Mouse (Mus musculus): Measurements from ENCODE around the gene Npas3. TPM values are rescaled to one million over a fixed set of nuclear protein-coding genes. Genes with fewer than 3 reads are reported as not detected.
A peak's percentile ranks its signal among the peaks of the same experiment; 100 is the strongest.

Npas3 gene
- total RNA-seq, 2 experiments from 2014 or later = 0.47 to 1.5 TPM

DNA sequence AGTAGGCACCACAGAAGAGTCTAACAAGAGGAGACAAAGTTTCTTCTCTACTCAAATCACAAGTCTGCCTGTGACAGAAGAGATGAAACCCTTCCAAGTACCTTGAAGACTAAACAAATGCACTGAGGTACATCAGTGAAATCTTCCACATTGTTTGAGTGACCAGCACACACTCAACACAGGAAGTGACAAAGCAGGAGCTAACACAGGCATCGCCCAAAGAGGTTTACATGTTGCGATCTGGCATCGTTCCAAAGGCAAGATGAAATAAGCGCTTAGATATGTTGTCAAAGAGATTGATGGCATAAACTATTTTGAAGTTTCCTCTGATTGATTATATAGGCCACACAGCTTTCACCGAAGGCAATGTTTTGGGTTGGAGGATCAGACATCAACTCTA, 647.4 kb downstream of the Npas3 start:
- intact Hi-C loops (cut with DNase I; ENCODE audit: low total_unique reads) = no loop called here
- DNase-seq = no peak

DNA sequence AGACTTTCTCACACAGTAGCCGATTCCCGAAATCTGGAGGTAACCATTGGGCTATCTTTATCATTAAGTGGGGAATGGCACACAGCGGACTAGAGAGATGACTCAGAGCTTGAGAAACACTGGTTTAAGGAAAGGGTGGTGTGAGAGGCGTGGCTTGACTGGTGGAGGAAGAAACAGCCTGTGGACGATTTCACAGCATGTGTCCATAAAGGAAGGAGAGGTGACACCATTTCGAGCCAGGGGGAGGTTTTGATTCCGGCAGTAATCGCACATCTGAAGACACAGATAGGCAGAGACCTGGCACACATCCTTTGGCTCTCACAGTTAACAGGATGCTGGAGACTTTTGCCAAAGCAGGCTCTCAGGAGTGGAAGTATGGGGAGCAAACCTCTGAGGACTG, 660.3 kb downstream of the Npas3 start:
- intact Hi-C loops (cut with DNase I; ENCODE audit: low total_unique reads) = no loop called here
- no peak for DNase-seq

DNA sequence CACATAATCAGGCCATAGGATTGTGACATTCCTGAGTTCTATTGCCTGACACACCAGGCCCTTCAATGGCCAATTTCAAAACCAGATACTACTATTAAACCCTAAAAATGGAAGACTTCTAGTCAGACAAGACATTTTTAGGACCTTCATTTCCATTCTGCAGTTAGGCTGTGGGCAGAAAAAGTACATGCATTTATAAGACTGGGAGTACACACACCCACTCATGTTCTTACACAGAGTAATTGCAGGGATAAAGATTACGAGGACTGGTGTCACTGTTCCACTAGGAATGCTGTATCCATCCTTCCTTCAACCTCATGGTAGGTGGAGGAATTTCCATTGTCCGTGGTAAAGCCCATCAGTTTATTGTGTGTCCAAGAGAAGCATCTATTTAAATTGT, 661.7 kb downstream of the Npas3 start:
- no peak for DNase-seq
- intact Hi-C loops (cut with DNase I; ENCODE audit: low total_unique reads) = no loop called here

DNA sequence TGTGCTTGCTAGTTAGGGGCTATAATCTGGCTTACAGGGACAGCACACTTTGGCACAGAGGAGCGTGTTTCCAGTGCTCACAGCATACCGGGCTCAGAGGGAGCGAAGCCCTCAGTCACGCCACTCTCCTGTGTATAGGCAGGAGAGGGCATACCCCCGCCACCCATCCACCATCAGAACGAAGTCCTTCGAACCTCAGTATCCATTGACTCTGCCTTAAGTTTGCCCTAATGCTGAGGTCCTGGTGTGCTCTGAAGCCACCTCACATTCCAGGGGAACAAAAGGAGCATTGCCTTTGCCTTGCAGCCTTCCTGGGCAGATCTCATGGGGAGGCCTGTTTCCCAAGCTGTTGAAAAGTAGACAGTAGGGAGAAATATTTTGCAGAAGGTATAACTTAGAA, 673.7 kb downstream of the Npas3 start:
- intact Hi-C loops (cut with DNase I; ENCODE audit: low total_unique reads) = no loop called here
- DNase-seq = no peak

DNA sequence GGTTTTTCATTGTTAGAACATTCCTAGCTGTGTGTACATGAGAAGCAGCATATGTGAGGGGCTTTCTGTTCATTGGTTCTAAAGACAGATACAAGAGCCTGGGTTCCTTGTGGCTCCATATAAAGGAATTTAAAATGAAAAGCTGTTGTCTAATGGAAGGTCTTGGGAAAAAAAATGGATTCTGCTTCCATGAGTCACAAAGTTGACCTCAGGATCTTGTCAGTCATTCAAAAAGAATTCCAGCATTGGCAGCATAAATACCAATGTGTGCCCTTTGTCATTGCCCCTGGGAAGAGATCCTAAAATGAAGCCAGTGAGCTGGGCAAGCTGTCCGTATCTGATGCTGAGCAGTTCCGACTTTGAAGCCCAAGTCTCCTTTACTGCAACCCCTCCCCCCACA, 700.3 kb downstream of the Npas3 start:
- no peak for DNase-seq
- intact Hi-C loops (cut with DNase I; ENCODE audit: low total_unique reads) = no loop called here

DNA sequence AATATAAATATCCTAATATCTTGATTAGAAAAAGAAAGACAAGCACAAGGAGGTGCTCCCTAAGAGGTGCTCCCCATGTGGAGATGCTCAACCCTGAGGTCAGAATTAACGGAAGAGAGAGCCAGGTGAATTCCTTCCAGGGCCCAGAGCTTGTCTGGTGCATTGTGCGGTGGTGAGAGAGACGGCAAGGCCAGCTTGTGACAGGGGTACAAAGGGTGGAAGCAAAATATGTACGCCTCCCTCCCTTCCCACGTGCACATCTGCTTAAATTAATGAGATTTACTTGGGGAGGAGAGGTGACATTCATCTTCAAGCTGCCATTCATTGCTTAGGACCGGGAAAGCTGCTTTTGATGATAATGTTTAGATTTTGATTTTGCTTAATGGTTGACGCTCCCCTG, 713.5 kb downstream of the Npas3 start:
- no peak for DNase-seq
- intact Hi-C loops (cut with DNase I; ENCODE audit: low total_unique reads) = no loop called here

DNA sequence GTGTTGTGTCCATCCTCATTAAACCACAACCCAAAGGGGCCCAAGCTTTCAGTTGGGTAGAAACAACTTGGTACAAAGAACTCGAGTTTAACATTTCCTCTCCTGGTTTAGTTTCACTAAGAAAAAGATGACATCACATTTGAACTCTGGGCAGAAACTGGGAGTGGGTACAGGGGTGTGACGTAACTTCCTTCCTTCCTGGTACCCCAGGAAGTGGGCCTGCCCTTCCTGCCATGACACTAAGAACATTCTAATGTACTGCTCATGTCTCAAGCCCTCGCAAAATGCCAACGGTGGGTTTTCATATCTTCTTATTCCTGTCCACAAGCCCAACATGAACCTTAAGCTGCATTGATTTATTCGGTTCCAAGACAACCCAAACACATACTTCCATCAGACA, 715.1 kb downstream of the Npas3 start:
- DNase-seq = no peak
- intact Hi-C loops (cut with DNase I; ENCODE audit: low total_unique reads) = no loop called here

DNA sequence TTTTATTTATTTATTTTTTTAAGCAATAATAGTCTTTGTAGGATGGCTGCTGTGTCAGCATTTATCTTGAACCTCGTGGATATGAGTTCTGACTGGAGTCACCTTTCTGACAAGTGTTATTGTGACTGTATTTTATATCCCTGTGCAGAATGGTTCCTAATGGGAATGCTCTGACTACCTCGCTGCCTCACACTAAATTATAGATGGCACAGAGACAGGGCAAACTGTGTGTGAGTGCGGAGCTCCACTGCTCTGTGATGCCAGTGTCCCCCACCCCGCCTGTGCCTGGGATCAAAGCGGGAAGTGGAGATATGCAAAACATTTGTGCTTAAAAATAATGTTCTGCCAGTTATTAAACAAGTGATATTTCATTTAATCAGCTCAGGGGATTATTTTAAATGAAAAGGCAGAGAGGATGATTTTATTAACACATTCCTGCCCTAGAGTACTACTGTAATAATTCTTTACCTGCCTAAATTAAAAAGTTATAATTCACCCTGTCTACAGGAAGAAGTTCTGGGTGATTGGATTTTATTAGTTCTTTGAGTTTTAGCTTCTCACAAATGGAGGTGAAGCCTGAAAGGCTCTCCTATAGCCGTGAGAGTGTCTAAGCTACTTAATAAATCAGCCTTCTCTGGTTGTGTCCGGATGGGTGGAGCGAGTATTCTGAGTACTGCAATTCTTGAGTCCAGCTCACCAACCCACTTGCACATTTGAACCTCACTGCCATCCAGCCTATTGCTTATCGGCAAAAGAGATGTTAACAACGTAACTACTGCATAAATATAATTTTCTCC, 721.1 kb downstream of the Npas3 start:
- DNase-seq = no peak
- intact Hi-C loops (cut with DNase I; ENCODE audit: low total_unique reads) = no loop called here

DNA sequence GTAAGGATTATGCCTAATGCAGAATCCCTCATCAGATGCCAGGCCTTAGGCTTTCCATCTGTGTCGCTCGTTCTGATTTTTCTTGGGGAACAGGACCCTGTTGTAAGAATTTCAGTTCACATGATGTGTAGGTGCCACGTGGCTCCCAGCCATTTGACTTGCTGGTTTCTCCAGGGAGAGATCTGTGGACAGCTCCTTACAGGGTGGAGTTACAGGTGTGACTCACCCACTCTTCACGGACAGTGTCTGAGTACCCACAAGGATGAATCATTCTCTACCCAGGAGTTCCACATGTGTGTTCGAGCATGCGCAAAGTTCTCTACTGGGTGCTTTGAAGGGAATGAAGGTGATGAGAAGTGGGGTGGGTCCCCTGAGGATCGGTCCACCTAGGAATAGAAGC, 722.2 kb downstream of the Npas3 start:
- intact Hi-C loops (cut with DNase I; ENCODE audit: low total_unique reads) = no loop called here
- no peak for DNase-seq

DNA sequence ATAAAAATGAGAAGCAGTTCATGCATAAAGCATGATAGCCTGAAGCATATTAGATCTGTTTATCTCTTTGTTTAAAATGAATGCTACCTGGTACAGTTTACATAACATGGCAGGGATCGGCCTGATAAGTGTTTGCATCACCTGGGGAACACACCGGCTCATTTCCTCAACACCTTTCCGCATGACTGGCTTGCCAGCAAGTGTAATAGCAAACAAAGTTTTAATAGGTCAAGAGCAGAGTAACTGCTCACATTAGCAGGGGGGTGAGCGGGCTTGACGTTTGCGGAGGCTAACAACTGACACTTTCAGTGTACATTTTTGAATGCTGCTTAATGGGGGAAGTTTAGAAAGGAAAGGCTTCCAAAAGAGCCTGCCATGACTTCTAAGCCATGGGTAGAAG, 724.9 kb downstream of the Npas3 start:
- intact Hi-C loops (cut with DNase I; ENCODE audit: low total_unique reads) = no loop called here
- no peak for DNase-seq

DNA sequence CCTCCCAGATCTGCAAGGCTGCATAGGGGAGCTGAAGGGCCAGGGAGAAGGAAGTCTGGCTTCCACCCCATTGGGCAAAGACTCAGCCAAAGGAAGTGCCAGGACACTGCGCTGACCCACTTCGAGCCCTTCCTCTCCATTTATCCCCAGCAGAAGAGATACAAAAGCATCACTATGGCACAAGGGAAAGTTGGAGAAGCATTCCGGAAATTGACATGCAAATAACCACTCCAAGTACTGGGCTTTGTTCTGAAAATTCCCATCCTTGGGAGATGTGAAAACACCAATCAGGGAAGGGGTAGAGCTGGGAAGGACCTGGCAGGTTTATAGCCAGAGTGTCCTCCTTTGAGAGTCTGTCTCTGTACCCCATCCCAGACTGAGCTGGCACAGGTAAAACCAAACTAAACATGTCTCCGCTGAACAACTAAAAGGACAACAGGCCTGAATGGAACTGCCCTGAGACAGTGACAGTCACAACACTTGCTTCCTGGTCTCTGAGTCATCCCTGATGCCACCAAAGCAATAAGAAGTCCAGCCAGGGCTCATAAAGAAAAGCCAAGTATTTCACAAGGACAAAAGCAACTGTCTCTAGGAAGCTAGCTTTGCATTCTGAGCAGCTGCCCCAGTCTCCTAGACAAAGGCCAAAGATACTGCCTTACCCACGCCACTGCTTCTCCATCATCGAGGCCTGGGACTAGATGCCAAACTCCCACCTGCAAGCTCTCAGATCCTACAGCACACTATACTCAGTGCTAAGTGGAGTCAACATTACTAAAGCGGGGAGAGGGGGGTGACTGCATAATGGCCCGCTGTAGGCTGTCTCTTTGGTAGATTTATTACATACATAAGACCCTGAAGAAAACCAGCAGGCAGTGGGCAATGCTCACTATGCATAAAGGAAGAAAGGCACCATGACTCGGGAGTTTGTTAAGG, 733.4 kb downstream of the Npas3 start:
- no peak for DNase-seq
- intact Hi-C loops (cut with DNase I; ENCODE audit: low total_unique reads) = no loop called here

DNA sequence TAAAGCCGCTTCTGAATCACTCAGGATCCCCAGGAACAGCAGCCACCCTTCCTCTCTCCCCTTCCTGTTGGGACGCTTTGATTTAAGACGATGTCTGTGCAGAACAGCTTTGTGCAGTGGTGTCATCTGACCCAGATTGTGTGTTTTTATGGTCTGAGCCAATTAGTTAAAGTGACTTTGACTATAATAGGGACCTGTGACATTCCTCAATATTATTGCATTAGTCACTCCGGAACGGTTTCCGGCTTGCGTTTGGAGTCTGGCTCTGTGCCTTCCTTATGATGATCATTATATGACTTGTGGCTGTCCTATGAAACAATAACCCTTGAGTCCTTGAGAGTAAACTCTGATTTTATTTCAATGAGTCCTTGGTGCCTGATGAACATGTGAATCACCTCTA, 735.5 kb downstream of the Npas3 start:
- DNase-seq = no peak
- intact Hi-C loops (cut with DNase I; ENCODE audit: low total_unique reads) = no loop called here

DNA sequence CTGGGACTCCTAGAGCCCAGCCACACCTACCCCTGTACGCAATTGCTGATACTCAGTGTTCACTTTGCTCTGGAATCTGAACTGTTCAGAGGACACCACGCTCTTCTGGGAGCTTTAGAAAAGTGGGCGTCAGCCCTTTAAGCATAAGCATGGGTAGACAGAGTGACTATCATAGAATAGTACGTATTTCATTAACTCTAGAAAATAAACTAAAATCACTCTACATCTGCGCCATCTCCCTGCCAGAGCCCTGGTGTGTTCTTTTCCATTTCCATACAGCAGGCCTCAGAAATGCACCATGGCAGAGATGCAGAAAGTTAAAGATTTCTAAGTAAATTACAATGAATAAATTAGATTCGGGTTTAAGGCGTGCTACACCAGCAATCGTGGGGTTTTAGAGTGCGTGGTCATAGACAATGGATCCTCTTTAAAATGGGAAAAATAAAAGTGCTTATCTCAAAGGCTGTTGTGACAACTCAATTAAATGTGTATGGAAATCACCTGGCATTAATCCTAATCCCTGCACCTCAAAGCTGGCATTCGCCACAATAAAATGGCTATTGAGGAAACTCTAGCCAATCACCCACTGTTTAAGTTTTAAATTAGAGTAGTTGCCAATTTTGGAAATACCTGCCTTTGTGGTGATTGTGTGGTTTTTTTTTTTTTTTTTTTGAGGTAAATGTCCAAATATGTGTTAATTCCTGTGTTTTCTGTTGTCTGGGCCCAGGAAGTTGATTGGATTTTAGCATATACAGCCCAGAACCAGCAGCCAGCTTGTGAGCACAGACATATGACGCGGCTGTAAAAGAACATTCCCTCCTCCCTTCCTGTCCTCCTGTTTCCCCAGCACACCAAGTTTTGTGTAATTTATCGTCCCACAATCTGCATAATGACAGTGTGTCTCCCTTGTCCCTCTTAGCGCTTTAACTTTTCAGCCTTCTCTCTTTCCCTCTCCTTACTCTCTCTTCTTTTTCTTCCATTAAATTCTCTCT, 737.7 kb downstream of the Npas3 start:
- intact Hi-C loops (cut with DNase I; ENCODE audit: low total_unique reads) = no loop called here
- no peak for DNase-seq

DNA sequence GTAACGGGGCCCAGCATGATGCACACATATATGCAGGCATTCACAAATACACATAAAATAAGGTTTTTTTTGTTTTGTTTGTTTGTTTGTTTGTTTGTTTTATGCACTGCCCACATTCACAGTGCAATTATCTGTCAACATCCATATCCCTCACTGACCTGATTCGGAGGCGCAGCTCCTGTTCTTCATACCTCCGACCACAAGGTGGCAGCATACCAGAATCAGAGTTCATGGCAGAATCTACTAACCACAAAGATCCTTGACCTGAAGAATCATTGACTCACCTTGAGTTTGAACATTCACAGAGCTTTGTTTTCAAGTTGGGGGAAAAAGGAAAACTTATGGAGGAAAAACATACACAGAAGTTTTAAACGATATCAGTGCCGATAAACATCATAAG, 743.9 kb downstream of the Npas3 start:
- intact Hi-C loops (cut with DNase I; ENCODE audit: low total_unique reads) = no loop called here
- DNase-seq = no peak

DNA sequence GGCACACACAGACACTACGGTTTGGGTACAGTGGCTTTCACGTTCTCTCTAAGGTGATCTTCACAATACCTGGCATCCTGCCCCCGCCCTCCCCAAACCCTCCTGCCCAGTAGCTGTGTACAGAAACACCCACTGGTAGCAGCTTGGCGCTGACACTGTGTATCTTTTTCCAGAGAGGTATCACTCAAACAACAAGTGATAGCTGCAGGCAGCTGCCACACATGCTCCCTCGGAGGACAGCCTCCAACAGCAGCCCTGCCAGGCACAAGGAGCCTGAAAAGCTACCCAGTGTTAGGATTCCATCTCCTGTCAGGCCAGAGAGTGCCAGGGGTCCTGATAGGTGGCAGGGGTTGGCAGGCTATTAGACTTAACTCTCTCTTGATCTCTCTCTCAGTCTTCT, 747.2 kb downstream of the Npas3 start:
- peak; percentile 4 for DNase-seq
- intact Hi-C loops (cut with DNase I; ENCODE audit: low total_unique reads) = no loop called here

DNA sequence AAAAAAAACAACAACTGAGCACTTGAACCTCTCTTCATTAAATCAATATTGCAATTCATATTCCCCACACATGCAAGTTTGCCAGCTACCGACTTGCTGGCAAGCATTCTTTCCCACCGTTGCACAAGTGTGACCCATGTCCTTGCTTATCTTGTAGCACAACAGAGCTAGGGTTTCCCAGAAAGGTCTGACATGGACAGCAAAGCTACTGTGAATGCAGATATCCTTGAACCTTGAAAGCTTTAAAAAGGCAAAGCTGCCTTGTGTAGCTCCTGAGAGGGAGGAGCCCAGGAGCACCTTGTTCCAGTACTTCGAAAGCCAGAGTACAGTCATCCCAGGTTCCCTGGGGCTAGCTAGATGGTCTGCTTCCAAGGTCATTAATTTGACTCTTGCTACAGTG, 748.7 kb downstream of the Npas3 start:
- intact Hi-C loops (cut with DNase I; ENCODE audit: low total_unique reads) = no loop called here
- DNase-seq = no peak

DNA sequence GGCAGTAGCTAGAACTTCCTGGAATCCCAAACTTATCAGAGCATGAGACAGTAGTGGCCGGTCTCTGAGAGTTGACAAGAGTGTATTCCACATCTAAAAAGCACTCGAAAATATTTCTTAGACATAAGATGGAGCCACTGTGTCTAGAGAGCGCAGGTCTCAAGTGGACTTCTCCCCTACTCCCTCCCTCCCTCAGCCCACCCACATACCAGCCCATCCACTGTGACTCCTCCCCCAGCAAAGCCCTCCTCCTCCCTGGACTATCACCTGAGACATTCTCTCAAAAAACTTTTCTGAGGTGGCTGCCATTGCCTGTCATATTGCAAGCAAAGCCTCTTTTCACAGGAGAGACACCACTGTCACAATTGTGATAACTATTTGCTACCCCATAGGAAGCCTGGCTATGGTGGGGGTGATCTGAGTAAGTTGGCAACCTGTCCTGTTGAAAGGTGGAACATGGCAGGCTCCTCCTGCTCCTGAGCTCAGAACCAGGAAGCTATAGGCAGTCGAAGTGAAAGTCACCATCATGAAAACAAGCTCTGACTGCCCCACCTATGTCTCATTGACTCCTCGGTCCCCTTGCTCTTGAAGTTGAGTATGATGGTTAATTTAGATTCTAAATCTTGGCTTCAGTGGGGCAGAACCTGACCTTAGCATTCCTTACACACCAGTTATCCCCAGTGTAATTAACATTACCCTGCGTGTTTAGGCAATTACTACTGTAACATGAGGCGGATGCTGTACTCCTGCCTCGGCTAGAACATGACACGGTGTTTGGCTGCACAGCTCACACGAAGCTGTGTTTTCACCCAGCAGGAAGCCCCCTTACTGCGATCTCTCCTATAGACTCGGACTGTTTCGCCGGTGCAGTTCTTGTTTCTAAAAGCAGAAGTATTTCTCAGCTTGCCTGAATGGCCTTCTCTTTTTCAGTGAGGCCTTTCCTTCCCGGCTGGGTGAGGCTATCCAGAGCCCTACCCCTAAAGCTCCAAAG, 751.5 kb downstream of the Npas3 start:
- DNase-seq = no peak
- intact Hi-C loops (cut with DNase I; ENCODE audit: low total_unique reads) = no loop called here

DNA sequence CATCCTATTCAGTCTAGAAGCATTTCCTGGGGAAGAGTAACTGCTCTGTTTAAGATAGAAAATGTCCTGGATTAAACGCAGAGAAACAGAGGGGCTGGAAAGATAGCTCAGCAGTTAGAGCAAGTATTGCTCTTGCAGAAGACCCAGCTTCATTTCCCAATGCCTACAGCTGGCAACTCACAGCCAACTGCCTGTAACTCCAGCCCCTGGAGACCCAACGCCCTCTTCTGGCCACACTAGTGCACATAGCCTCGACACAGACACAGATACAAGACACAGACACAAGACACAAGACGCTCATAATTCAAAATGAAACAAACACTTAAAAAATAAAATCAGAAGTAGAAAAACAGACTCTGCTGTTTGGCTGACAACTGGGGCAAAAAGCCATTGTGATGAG, 754.0 kb downstream of the Npas3 start:
- DNase-seq = no peak
- intact Hi-C loops (cut with DNase I; ENCODE audit: low total_unique reads) = no loop called here

DNA sequence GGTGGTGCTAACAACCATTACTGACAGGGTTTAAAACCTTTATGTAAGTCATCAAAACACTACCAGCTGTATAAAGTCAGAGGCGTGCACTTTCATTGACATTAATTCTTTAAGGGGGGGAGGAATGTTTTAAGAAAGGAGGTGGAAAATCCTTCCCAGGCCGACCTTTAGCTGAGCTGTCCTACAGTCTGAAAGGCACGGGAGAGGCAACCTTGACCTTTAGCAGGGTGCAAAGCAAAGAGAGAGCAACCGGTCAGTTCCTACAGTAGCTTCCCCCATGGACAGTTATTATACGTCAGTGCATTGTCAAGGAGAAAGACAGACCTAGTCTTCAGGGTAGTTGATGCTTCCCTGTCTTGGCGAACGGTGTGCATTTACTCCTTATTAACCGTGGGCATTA, 756.1 kb downstream of the Npas3 start:
- intact Hi-C loops (cut with DNase I; ENCODE audit: low total_unique reads) = no loop called here
- DNase-seq = no peak
